Mouse (Mus musculus): ENCODE results near the gene Rpl23.

- TF ChIP-seq CTCF (IDR thresholded peaks at IDR 0.05; ENCODE audit: control insufficient read depth, insufficient read depth, insufficient read length), result no peak
- TF ChIP-seq USF1 (IDR thresholded peaks at IDR 0.05; ENCODE audit: low read depth), result no peak
- TF ChIP-seq MYOG (IDR thresholded peaks at IDR 0.05; ENCODE audit: control insufficient read depth, extremely low read depth, insufficient read length), result no peak
These were observed 34.5 kb downstream of the Rpl23 start for GRCm38 (mm10) chr11:97747773-97748172.

Measured in C2C12 (cell line).